Mouse (Mus musculus): Measurements from ENCODE around the gene Pmel. TPM values are rescaled to one million over a fixed set of nuclear protein-coding genes. Genes with fewer than 3 reads are reported as not detected.

Pmel gene
- 2.5 TPM for polyA plus RNA-seq (2017; shearing (Covaris generic))

DNA sequence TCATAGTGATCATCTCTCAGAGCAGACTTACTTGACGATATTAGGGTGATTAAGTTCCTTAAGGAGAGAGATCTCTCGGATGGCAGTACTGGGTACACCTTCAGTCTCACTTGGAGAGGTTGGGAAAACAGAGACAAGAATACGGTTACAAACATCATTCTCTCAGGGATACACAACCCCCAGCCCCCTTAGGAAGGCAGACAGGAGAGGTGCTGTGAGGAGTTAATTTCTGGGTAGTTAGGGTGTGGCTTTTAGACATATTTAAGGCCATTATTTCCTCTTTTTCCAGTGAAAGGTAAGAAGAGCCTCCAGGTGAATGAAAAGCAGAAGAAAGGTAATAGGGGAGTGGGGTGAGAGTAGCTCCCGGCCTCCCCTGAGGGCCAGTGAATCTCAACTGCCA is at the start of gene Pmel:
Pmel (plus strand) TSS at position 301 of the 400 bp plus-strand sequence.

DNA sequence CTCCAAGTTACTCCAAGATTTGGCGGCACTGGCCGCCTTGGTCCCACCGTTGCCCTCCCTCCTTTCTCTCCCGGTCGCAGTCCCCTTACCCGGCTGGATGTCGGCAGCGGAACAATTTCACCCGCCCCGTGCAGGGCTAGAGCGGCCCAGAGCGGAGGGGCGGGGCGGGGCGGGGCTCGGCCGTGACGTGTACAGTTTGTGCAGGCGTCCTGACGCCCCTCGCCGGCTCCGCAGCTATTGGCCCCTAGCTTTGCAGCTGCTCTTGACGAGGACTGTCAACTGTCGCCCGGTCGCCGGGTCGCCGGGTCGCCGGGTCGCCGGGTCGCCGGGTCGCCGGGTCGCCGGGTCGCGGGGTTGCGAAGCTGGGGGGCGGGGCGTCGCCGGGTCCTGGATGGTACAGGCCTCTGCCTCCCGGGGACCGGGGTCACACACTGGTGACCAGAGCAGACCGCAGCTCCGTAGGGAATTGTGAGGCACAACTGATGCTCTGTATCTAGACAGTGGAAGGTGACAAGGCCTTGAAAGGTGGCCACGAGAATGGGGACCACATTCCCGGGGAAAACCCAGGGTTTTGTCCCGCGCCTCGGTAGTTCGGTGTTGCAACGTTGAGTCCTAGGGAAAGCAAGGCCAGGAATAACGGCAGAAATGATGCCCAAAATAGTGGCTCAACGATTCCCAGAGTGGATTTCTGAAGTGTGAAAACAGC is 30.1 kb upstream of the Pmel start, which contains the start of gene Suox:
Suox (minus strand) TSS at position 311 of the 706 bp plus-strand sequence.

DNA sequence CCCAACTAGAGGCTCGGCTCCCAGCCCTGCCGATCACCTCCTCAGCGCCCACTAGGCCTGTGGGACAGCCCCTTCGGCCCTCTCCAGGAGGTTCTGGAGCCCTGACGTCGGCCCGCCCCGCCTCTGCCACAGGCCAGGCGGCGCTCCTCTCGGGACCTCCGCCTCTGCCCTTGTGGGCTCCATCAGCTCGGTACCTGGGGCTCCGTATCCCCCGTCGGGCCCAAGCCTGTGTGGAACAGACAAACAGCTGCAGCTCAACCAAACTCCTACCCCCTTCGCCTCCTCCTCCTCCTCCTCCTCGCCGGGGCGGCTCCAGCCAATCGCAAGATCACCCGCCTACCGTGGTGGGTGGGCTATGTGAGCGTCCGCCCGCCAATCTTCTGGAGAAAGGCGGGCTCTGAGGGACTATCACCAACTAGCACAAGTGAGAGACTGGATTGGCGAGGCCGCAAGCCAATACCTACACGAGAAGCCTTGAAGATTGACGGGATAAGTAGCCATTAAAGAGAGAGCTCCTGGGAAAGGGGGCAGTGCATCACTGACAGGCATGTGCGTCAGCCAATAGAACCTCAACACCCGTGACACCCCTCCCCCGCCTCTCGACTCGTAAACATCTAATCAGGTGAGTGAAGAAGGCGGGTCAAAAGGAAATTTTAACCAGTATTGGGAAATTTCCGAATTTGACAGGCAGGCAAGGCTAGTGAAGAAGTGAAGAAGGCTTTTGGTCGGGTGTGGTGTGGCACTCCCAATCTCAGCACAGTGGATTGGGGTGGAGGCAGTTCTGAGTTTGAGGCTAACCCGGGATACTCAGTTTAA is 7.8 kb upstream of the Pmel start, which contains the start of gene Rab5b:
Rab5b (minus strand) TSS at position 273 of the 816 bp plus-strand sequence.

DNA sequence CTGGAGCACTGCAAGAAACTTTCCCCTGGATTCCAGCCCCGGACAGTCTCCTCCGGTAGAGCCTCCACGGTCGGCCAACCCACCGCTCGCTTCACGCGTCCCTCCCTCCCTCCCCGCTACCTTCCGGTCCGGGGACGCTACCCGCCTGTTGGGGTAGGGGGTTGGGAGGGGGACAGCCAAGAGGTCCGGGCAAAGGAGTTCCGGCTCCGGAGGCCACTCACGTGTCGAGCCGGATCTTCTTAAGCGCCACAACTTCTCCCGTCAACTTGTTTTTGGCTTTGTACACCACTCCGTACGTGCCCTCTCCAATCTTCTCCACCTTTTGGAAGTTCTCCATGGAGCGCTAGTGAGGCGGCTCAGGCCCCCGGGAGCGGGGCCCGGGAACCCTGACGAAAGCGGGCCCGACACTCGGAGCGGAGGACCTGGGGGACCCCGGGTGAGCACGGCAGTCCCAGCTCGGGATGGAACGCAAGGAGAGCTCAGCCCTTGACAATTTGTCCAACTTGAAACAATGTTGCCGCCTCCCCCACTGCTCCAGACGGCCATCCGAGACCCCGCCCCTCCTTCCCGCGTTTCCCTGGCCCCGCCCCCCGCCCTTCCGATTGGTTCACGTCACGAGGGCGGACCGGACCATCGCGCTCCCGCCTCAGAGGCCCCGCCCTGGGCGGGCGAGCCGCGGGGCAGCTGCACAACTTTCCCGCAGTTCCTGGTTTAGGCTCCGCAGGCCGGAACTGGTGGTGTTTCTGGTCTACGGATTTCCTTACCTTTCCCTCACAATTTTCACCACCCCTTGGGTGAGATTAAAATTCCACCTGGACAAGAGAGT is 709 bp downstream of the Pmel start, which contains the start of gene Cdk2:
Cdk2 (minus strand) TSS at position 541 of the 826 bp plus-strand sequence.

DNA sequence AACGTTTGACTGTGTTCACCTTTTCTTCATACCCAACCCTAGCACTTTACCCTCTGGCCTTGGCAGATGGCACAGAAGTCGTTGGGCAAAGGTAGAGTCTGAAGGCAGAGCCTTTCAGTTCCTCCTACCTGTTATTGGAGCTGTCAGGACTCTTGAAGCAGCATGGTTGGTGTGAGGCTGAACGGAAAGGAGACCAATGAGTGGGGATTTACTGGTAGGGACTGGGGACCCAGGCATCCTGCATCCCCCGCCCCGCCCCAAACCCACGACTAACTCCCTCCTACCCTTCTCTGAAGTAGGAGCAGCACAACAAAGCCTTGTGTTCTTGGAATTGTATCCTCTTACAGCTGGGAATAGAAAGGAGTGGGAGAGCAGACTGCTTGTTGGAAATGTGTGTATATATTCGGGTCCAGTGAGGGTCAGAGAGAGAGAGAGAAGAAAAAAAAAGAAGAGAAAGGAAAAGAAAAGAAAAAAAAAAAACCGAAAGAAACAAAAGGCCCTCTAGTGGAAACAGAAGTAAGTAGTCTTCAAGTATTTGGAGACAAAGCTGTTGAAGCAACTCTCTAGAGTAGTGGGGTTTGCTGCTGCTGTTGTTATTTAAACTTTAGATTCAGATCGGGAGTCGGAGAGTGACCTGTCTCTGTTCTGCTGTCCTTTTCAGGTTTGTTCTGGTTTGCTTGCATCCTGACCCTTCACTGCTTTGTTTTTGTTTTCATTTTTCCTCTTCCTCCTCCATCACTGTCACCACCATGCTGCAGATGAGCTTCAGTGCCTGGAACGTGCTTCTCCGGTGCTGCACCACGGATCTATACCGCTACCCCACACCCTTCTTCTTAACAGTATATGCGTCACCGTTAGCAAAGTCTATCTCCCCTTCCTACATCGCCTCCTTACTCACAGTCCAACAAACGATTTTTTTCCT is 40.9 kb downstream of the Pmel start, which contains the start of gene Dgka:
Dgka (minus strand) TSS at position 176 of the 922 bp plus-strand sequence.

DNA sequence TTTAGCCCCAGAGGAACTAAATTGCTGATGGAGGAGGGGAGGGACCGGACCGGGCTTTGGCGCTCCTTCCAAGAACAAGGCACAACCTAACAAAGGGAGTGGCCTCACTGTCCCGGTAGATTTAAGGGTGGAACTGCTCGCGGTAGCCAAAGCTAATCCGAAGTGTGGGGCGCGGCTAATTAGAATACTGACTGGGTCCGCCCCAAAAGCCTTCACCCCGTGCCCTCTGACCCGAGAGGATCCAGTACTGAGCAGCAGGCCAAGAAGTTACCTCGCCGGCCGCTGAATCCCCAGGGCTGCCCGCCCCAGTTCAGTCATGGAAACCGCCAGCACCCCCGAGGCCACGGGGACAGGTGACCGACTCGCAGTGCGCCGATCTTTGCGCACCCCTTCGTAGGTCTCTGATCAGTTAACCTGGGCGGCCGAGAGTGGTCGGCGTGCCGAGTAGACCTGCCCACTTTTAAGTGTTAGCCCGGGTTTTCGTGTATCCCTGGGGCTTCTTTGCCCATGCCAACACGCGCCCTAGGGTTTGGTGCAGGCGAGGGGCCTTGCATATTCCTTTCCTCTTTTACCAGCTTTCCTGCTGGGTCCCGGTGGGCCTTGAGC is 43.8 kb downstream of the Pmel start, which contains the start of gene Pym1:
Pym1 (plus strand) TSS at position 244 of the 606 bp plus-strand sequence.

Other genes with a start within 250 kb of the Pmel start
- 86.8 TPM for gene Smarcc2, start 244.9 kb upstream of the Pmel start, polyA plus RNA-seq (2017; shearing (Covaris generic))
- 1,164 TPM for gene Myl6, start 210.1 kb upstream of the Pmel start, polyA plus RNA-seq (2017; shearing (Covaris generic))
- 2.0 TPM for gene Myl6b, start 205.5 kb upstream of the Pmel start, polyA plus RNA-seq (2017; shearing (Covaris generic))
- gene Esyt1, start 178.3 kb upstream of the Pmel start, polyA plus RNA-seq (2017; shearing (Covaris generic)): 244 TPM
- 32.2 TPM for gene Zc3h10, start 156.4 kb upstream of the Pmel start, polyA plus RNA-seq (2017; shearing (Covaris generic))
- gene Rpl41, start 154.9 kb upstream of the Pmel start, polyA plus RNA-seq (2017; shearing (Covaris generic)): 2,530 TPM
- gene Pa2g4, start 138.2 kb upstream of the Pmel start, polyA plus RNA-seq (2017; shearing (Covaris generic)): 20.1 TPM
- gene Erbb3, start 114.5 kb upstream of the Pmel start, polyA plus RNA-seq (2017; shearing (Covaris generic)): 2.1 TPM
- gene Rps26, start 77.4 kb upstream of the Pmel start, polyA plus RNA-seq (2017; shearing (Covaris generic)): 545 TPM
- gene Ikzf4, start 58.2 kb upstream of the Pmel start, polyA plus RNA-seq (2017; shearing (Covaris generic)): 0.77 TPM
- 4.1 TPM for gene Suox, start 30.1 kb upstream of the Pmel start, polyA plus RNA-seq (2017; shearing (Covaris generic))
- 25.1 TPM for gene Rab5b, start 7.9 kb upstream of the Pmel start, polyA plus RNA-seq (2017; shearing (Covaris generic))
- 14.1 TPM for gene Cdk2, start 836 bp downstream of the Pmel start, polyA plus RNA-seq (2017; shearing (Covaris generic))
- gene Dgka, start 40.7 kb downstream of the Pmel start, polyA plus RNA-seq (2017; shearing (Covaris generic)): 635 TPM
- gene Pym1, start 43.7 kb downstream of the Pmel start, polyA plus RNA-seq (2017; shearing (Covaris generic)): 23.9 TPM
- not detected for gene Mmp19, start 86.7 kb downstream of the Pmel start, polyA plus RNA-seq (2017; shearing (Covaris generic))
- 57.7 TPM for gene Dnajc14, start 99.9 kb downstream of the Pmel start, polyA plus RNA-seq (2017; shearing (Covaris generic))
- 2.0 TPM for gene Tmem198b, start 100.2 kb downstream of the Pmel start, polyA plus RNA-seq (2017; shearing (Covaris generic))
- gene Sarnp, start 113.1 kb downstream of the Pmel start, polyA plus RNA-seq (2017; shearing (Covaris generic)): 108 TPM
- gene Ormdl2, start 117.5 kb downstream of the Pmel start, polyA plus RNA-seq (2017; shearing (Covaris generic)): 34.9 TPM
- gene Gdf11, start 187.5 kb downstream of the Pmel start, polyA plus RNA-seq (2017; shearing (Covaris generic)): 2.0 TPM
- gene Cd63, start 196.8 kb downstream of the Pmel start, polyA plus RNA-seq (2017; shearing (Covaris generic)): not detected
- gene Rdh5, start 218.7 kb downstream of the Pmel start, polyA plus RNA-seq (2017; shearing (Covaris generic)): 6.6 TPM
- 118 TPM for gene Bloc1s1, start 219.8 kb downstream of the Pmel start, polyA plus RNA-seq (2017; shearing (Covaris generic))
- 45.8 TPM for gene Itga7, start 229.6 kb downstream of the Pmel start, polyA plus RNA-seq (2017; shearing (Covaris generic))

Measured in effector memory CD4-positive, alpha-beta T cell, adult 5 months (primary cell).